Mouse (Mus musculus): Measurements from ENCODE around the gene Tnfsf14. TPM values are rescaled to one million over a fixed set of nuclear protein-coding genes. Genes with fewer than 3 reads are reported as not detected.

The Tnfsf14 gene
- polyA plus RNA-seq, 1 experiment: not detected

- TF ChIP-seq MYOD1 (IDR thresholded peaks at IDR 0.05; ENCODE audit: control insufficient read depth in 1 of 3, insufficient read length in 2 of 3, low read depth in 2 of 3): no peak
- no peak for TF ChIP-seq SRF (IDR thresholded peaks at IDR 0.05; ENCODE audit: control insufficient read depth, insufficient read length, low read depth)
- no peak for TF ChIP-seq REST (IDR thresholded peaks at IDR 0.05; ENCODE audit: insufficient read depth, insufficient read length)
- no peak for TF ChIP-seq POLR2A (IDR thresholded peaks at IDR 0.05; ENCODE audit: insufficient read length, low read depth)
- TF ChIP-seq POLR2AphosphoS2 (IDR thresholded peaks at IDR 0.05; ENCODE audit: insufficient read length, low read depth): no peak
- TF ChIP-seq TCF12 (IDR thresholded peaks at IDR 0.05; ENCODE audit: insufficient read depth, poor library complexity, severe bottlenecking): no peak
- TF ChIP-seq TCF3 (IDR thresholded peaks at IDR 0.05; ENCODE audit: insufficient read length, low read depth): no peak
- TF ChIP-seq CEBPB (IDR thresholded peaks at IDR 0.05; ENCODE audit: insufficient read depth, poor library complexity, severe bottlenecking): no peak
- no peak for TF ChIP-seq USF1 (IDR thresholded peaks at IDR 0.05; ENCODE audit: low read depth)
- no peak for TF ChIP-seq MYOG (IDR thresholded peaks at IDR 0.05; ENCODE audit: control insufficient read depth in 1 of 3, insufficient read depth in 1 of 3, insufficient read length in 2 of 3, low read depth in 2 of 3)
- TF ChIP-seq E2F4 (IDR thresholded peaks at IDR 0.05; ENCODE audit: insufficient read depth): no peak
- no peak for TF ChIP-seq MAX (IDR thresholded peaks at IDR 0.05; ENCODE audit: low read depth)
- H3ac ChIP-seq (ENCODE audit: control insufficient read depth, insufficient read length): no peak overlapping the region
- no peaks in the 10 kb centered on the region for H3K79me2 ChIP-seq (ENCODE audit: control insufficient read depth, insufficient read depth)
- no peaks in the 10 kb centered on the region for H3K36me3 ChIP-seq (ENCODE audit: control insufficient read depth, insufficient read depth)
- no peak overlapping the region for H3K4me2 ChIP-seq (ENCODE audit: low read depth)
- peaks cover 32% of the 10 kb centered on the region for H3K27me3 ChIP-seq (ENCODE audit: control insufficient read depth, insufficient read depth, insufficient read length)
- no peak overlapping the region for H3K4me3 ChIP-seq
Observed at GRCm38 (mm10) chr17:57211501-57211900, 17.5 kb upstream of the Tnfsf14 start.

- TF ChIP-seq MYOG (IDR thresholded peaks at IDR 0.05; ENCODE audit: control insufficient read depth in 1 of 3, insufficient read depth in 1 of 3, insufficient read length in 2 of 3, low read depth in 2 of 3) (no peak), MYOD1 (IDR thresholded peaks at IDR 0.05; ENCODE audit: control insufficient read depth in 1 of 3, insufficient read length in 2 of 3, low read depth in 2 of 3) (no peak), MAX (IDR thresholded peaks at IDR 0.05; ENCODE audit: low read depth) (no peak), TCF12 (IDR thresholded peaks at IDR 0.05; ENCODE audit: insufficient read depth, poor library complexity, severe bottlenecking) (no peak), POLR2A (IDR thresholded peaks at IDR 0.05; ENCODE audit: insufficient read length, low read depth) (no peak), TCF3 (IDR thresholded peaks at IDR 0.05; ENCODE audit: insufficient read length, low read depth) (no peak), POLR2AphosphoS2 (IDR thresholded peaks at IDR 0.05; ENCODE audit: insufficient read length, low read depth) (no peak), REST (IDR thresholded peaks at IDR 0.05; ENCODE audit: insufficient read depth, insufficient read length) (no peak), SRF (IDR thresholded peaks at IDR 0.05; ENCODE audit: control insufficient read depth, insufficient read length, low read depth) (no peak), USF1 (IDR thresholded peaks at IDR 0.05; ENCODE audit: low read depth) (no peak), E2F4 (IDR thresholded peaks at IDR 0.05; ENCODE audit: insufficient read depth) (no peak), CEBPB (IDR thresholded peaks at IDR 0.05; ENCODE audit: insufficient read depth, poor library complexity, severe bottlenecking) (no peak)
- H3ac ChIP-seq (ENCODE audit: control insufficient read depth, insufficient read length): no peak overlapping the region
- H3K27me3 ChIP-seq (ENCODE audit: control insufficient read depth, insufficient read depth, insufficient read length): peaks cover 26% of the 10 kb centered on the region
- no peak overlapping the region for H3K4me2 ChIP-seq (ENCODE audit: low read depth)
- H3K79me2 ChIP-seq (ENCODE audit: control insufficient read depth, insufficient read depth): no peaks in the 10 kb centered on the region
- no peak overlapping the region for H3K4me3 ChIP-seq
- H3K36me3 ChIP-seq (ENCODE audit: control insufficient read depth, insufficient read depth): no peaks in the 10 kb centered on the region
Observed at GRCm38 (mm10) chr17:57209330-57209729, 15.4 kb upstream of the Tnfsf14 start.

- Histone ChIP-seq H3K4me3 (no peak overlapping the region), H3K27me3 (ENCODE audit: control insufficient read depth, insufficient read depth, insufficient read length) (peaks cover 15% of the 10 kb centered on the region), H3K79me2 (ENCODE audit: control insufficient read depth, insufficient read depth) (no peaks in the 10 kb centered on the region), H3ac (ENCODE audit: control insufficient read depth, insufficient read length) (no peak overlapping the region), H3K36me3 (ENCODE audit: control insufficient read depth, insufficient read depth) (no peaks in the 10 kb centered on the region), H3K4me2 (ENCODE audit: low read depth) (no peak overlapping the region)
- TF ChIP-seq CEBPB (IDR thresholded peaks at IDR 0.05; ENCODE audit: insufficient read depth, poor library complexity, severe bottlenecking): no peak
- TF ChIP-seq TCF12 (IDR thresholded peaks at IDR 0.05; ENCODE audit: insufficient read depth, poor library complexity, severe bottlenecking): no peak
- no peak for TF ChIP-seq E2F4 (IDR thresholded peaks at IDR 0.05; ENCODE audit: insufficient read depth)
- no peak for TF ChIP-seq MAX (IDR thresholded peaks at IDR 0.05; ENCODE audit: low read depth)
- TF ChIP-seq MYOG (IDR thresholded peaks at IDR 0.05; ENCODE audit: control insufficient read depth in 1 of 3, insufficient read depth in 1 of 3, insufficient read length in 2 of 3, low read depth in 2 of 3): no peak
- no peak for TF ChIP-seq POLR2AphosphoS2 (IDR thresholded peaks at IDR 0.05; ENCODE audit: insufficient read length, low read depth)
- TF ChIP-seq POLR2A (IDR thresholded peaks at IDR 0.05; ENCODE audit: insufficient read length, low read depth): no peak
- TF ChIP-seq TCF3 (IDR thresholded peaks at IDR 0.05; ENCODE audit: insufficient read length, low read depth): no peak
- TF ChIP-seq REST (IDR thresholded peaks at IDR 0.05; ENCODE audit: insufficient read depth, insufficient read length): no peak
- no peak for TF ChIP-seq MYOD1 (IDR thresholded peaks at IDR 0.05; ENCODE audit: control insufficient read depth in 1 of 3, insufficient read length in 2 of 3, low read depth in 2 of 3)
- TF ChIP-seq SRF (IDR thresholded peaks at IDR 0.05; ENCODE audit: control insufficient read depth, insufficient read length, low read depth): no peak
Observed at GRCm38 (mm10) chr17:57207938-57208337, 14.0 kb upstream of the Tnfsf14 start.

- TF ChIP-seq TCF12 (IDR thresholded peaks at IDR 0.05; ENCODE audit: insufficient read depth, poor library complexity, severe bottlenecking) (no peak), CEBPB (IDR thresholded peaks at IDR 0.05; ENCODE audit: insufficient read depth, poor library complexity, severe bottlenecking) (no peak), POLR2A (IDR thresholded peaks at IDR 0.05; ENCODE audit: insufficient read length, low read depth) (no peak), MAX (IDR thresholded peaks at IDR 0.05; ENCODE audit: low read depth) (no peak), REST (IDR thresholded peaks at IDR 0.05; ENCODE audit: insufficient read depth, insufficient read length) (no peak), USF1 (IDR thresholded peaks at IDR 0.05; ENCODE audit: low read depth) (no peak), TCF3 (IDR thresholded peaks at IDR 0.05; ENCODE audit: insufficient read length, low read depth) (no peak), SRF (IDR thresholded peaks at IDR 0.05; ENCODE audit: control insufficient read depth, insufficient read length, low read depth) (no peak), POLR2AphosphoS2 (IDR thresholded peaks at IDR 0.05; ENCODE audit: insufficient read length, low read depth) (no peak), E2F4 (IDR thresholded peaks at IDR 0.05; ENCODE audit: insufficient read depth) (no peak)
- Histone ChIP-seq H3K4me2 (ENCODE audit: low read depth) (no peak overlapping the region), H3ac (ENCODE audit: control insufficient read depth, insufficient read length) (no peak overlapping the region), H3K27me3 (ENCODE audit: control insufficient read depth, insufficient read depth, insufficient read length) (no peaks in the 10 kb centered on the region), H3K36me3 (ENCODE audit: control insufficient read depth, insufficient read depth) (no peaks in the 10 kb centered on the region), H3K4me3 (no peak overlapping the region), H3K79me2 (ENCODE audit: control insufficient read depth, insufficient read depth) (no peaks in the 10 kb centered on the region)
Observed at GRCm38 (mm10) chr17:57201841-57202724, 8.1 kb upstream of the Tnfsf14 start.
